Mouse (Mus musculus): Measurements from ENCODE around the gene Cracr2a.
A peak's percentile ranks its signal among the peaks of the same experiment; 100 is the strongest.
"Not testable (repeated sequence)": the region's sequence is repeated elsewhere in the genome, so short reads cannot be mapped to it uniquely, and the experiment has no call there.

Cracr2a gene

GRCm38 (mm10) chr6:127561231-127562020, at the start of gene Cracr2a:
TSS of gene Cracr2a (plus strand) at chr6:127561338.
- peak; percentile 59 for DNase-seq (ENCODE audit: low spot score)

- DNase-seq (ENCODE audit: low spot score), result not testable (repeated sequence)
Measured at GRCm38 (mm10) chr6:127513776-127514175, 47.4 kb upstream of the Cracr2a start.

DNA sequence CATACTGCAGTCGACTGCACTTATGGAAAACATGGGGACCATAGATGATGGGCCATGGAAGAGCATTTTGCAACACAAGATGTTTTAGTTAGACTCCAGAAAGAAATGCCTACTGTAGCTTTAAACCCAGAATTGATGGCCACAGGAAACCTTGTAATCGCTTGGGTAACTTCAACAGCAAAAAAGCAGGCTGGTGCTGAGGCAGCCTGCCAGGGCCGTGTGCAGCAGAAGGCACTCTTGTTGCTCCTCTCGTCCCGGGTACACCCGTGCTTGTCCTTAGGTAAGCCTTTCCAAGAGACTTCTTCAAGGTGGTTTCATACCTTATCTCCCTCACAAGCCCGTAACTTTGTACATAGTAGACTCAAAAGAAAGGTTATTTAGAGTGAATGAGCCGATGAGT, 40.0 kb upstream of the Cracr2a start:
- no peak for DNase-seq (ENCODE audit: low spot score)

DNA sequence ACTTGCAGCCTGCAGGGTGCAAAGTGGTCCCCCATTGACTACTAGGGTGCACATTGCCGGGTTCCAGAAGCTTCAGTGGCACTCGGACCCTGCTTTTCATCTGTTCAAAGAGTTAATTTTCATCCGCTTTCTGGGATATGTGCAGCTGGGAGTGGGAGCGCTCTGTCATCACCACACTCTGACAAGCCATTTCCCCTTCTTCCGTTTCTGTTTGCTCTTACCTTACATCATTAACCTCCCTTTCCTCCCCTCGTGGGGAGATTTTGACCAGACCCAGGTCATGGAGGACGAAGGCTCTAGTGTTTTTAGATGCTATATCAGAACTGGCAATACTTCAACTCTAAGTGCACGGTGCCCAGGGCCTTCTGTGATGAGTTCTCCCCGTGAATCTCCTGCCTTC, 38.8 kb upstream of the Cracr2a start:
- no peak for DNase-seq (ENCODE audit: low spot score)

GRCm38 (mm10) chr6:127524442-127524841, 36.7 kb upstream of the Cracr2a start:
- DNase-seq (ENCODE audit: low spot score), result no peak

GRCm38 (mm10) chr6:127528625-127529024, 32.5 kb upstream of the Cracr2a start:
- no peak for DNase-seq (ENCODE audit: low spot score)

- peak; percentile 93 for DNase-seq (ENCODE audit: low spot score)
Measured at GRCm38 (mm10) chr6:127529451-127529850, 31.7 kb upstream of the Cracr2a start.

- DNase-seq (ENCODE audit: low spot score), result no peak
Measured at GRCm38 (mm10) chr6:127530206-127530605, 30.9 kb upstream of the Cracr2a start.

DNA sequence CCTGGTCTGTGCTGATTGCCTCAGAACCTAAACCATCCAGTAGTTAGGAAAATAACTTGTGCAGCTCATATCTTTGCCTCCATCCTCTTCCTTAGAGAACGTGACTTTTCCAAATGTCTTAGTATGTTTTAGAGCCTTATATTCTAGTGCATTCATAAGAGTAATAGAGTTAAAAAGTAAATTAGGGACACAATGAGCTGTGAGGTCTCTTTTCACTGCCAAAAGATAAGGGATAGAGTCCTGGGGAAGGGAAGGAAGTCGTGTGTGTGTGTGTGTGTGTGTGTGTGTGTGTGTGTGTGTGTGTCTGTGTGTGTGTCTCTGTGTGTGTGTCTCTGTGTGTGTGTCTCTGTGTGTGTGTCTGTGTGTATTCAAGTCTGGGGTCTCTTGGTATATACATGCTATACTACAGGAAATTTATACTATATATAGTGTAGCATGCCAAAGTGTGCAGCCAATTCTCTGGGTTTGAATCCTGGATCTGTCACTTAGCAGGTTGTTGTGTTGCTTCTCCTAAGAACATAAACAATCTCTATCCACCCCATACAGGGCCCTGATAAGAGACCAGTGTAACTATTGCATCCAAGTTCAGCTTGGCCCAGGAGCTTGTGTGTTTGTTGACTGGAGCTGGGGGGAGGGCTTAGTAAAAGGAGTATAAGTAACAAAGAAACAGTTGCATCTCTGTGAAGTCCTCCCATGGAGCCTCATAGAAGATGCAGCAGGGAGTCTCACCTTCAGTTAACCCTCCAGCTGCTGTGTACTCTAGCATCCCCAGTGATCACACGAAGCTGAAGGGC, 29.5 kb upstream of the Cracr2a start:
- no peak for DNase-seq (ENCODE audit: low spot score)

DNA sequence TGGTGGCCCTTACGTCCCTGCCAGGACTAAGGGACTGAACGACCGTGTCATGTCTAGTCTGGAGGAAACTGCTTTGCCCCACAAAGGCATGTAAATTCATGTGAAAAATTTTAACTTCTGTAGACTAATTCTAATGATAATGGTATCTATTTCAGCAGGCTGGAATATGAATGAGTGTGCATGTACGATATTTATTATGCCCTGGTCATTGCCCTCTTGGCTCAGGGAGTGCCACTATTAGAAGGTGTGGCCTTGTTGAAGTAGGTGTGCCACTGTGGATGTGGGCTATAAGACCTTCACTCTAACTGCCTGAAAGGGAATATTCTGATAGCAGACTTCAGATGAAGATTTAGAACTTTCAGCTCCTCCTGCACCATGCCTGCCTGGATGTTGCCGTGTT, 28.8 kb upstream of the Cracr2a start:
- no peak for DNase-seq (ENCODE audit: low spot score)

GRCm38 (mm10) chr6:127533766-127534165, 27.4 kb upstream of the Cracr2a start:
- no peak for DNase-seq (ENCODE audit: low spot score)

- no peak for DNase-seq (ENCODE audit: low spot score)
Measured at GRCm38 (mm10) chr6:127537035-127537434, 24.1 kb upstream of the Cracr2a start.

- DNase-seq (ENCODE audit: low spot score), result no peak
Measured at GRCm38 (mm10) chr6:127538118-127538517, 23.0 kb upstream of the Cracr2a start.

GRCm38 (mm10) chr6:127539226-127539625, 21.9 kb upstream of the Cracr2a start:
- no peak for DNase-seq (ENCODE audit: low spot score)

DNA sequence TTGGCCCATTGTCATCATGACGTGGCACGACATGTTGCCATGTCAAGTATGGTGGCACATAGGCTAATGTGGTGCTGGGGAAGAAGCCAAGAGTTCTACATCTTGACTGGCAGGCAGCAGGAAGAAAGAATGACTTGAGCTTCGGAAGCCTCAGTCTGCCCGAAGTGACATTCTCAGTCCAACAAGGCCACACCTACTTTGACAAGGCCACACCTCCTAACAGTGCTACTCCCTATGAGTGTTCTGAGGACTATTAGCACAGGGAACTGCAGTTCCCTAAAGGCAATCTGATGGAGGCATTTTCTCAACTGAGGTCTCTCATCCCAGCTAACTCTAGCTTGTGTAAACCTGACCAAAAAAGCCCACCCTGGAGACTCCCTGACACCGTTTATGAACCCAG, 21.5 kb upstream of the Cracr2a start:
- DNase-seq (ENCODE audit: low spot score), result no peak

GRCm38 (mm10) chr6:127540517-127540916, 20.6 kb upstream of the Cracr2a start:
- DNase-seq (ENCODE audit: low spot score), result no peak

GRCm38 (mm10) chr6:127541617-127542374, 19.3 kb upstream of the Cracr2a start:
- no peak for DNase-seq (ENCODE audit: low spot score)

GRCm38 (mm10) chr6:127546676-127547075, 14.5 kb upstream of the Cracr2a start:
- peak; percentile 43 for DNase-seq (ENCODE audit: low spot score)

- DNase-seq (ENCODE audit: low spot score), result no peak
Measured at GRCm38 (mm10) chr6:127552940-127553339, 8.2 kb upstream of the Cracr2a start.

DNA sequence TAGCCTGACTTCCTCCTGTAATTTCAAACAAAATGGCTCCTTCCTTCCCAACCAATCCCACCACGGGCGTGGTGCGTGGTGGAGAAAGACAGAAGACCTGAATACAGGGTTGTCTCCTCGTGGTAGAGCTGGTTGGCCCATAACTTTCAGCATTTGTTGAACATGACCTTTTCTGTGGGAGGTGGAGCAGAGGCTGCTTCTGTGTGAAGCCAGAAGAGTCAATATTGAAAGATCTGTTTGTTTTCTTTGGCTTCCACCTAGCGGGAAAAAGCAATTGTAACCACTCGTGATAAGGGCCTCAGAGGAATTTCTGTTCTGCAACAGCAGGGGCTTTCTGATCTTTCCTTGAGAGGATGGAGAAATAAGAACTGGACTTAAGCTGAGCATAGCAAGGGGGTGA, 5.6 kb upstream of the Cracr2a start:
- DNase-seq (ENCODE audit: low spot score), result no peak

GRCm38 (mm10) chr6:127560872-127561230, 287 bp upstream of the Cracr2a start:
- DNase-seq (ENCODE audit: low spot score), result no peak

DNA sequence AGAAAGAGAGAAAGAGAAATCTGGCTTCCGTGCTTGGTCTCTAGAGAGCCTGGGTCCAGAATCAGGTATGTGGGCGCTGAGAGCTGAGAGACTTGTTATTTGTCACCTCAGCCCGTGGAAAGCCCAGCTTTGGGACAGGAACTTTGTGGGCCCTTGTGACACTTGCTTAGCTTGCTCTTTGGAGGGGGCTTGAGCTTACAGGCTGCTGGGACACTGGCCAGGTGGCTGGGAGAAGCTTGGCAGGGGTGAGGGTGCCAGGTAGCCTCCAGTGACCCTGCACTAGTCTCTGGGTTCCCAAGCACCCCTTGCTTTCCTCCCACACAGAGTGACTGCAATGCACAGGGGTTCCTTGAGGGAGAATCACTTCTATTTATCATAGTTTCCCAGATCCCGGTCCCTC, 2.4 kb downstream of the Cracr2a start:
- DNase-seq (ENCODE audit: low spot score), result no peak
